Mouse (Mus musculus): ENCODE results near the gene Poc1a. TPM values are rescaled to one million over a fixed set of nuclear protein-coding genes. Genes with fewer than 3 reads are reported as not detected.

Poc1a gene
- 36.5 and 42.3 TPM in 2 replicates for polyA plus RNA-seq (2016; fragmentation: Nextera tagmentation; extraction: Ambion mirVana)

GRCm38 (mm10) chr9:106280808-106281544 is at the start of gene Poc1a:
Gene Poc1a (plus strand): TSS chr9:106281061.
- peaks cover 11% of the 10 kb centered on the region for H3K4me1 ChIP-seq
- peak; percentile 97 for DNase-seq (ENCODE audit: low spot score)
- H3K4me3 ChIP-seq, result peak within 1 kb of the TSS; percentile 81
- WGBS, result under 1% methylated on average over 47 of the region's 47 CpGs
- H3K9me3 ChIP-seq, result no peaks in the 10 kb centered on the region
- H3K27me3 ChIP-seq (ENCODE audit: insufficient read depth, poor library complexity, severe bottlenecking), result no peaks in the 10 kb centered on the region
- peak within 1 kb of the TSS; percentile 88 for H3K27ac ChIP-seq
- H3K36me3 ChIP-seq, result peaks cover 13% of the 10 kb centered on the region

GRCm38 (mm10) chr9:106231220-106231619 is 49.6 kb upstream of the Poc1a start:
- Histone ChIP-seq H3K27ac (0 out of 2 replicates have a peak overlapping the region, but pooled peaks have one; percentile 10), H3K4me1 (peaks cover 29% of the 10 kb centered on the region), H3K27me3 (ENCODE audit: insufficient read depth, poor library complexity, severe bottlenecking) (peaks cover 10% of the 10 kb centered on the region; the same call in 1 of the 2 replicates), H3K9me3 (no peaks in the 10 kb centered on the region), H3K4me3 (no peak overlapping the region), H3K36me3 (peaks cover 41% of the 10 kb centered on the region)
- 62% methylated on average over 7 of the region's 7 CpGs for WGBS
- no peak for DNase-seq (ENCODE audit: low spot score)

GRCm38 (mm10) chr9:106231816-106232215 is 49.0 kb upstream of the Poc1a start:
- H3K9me3 ChIP-seq, result no peaks in the 10 kb centered on the region
- peaks cover 47% of the 10 kb centered on the region for H3K36me3 ChIP-seq
- no peak overlapping the region for H3K27ac ChIP-seq
- peaks cover 23% of the 10 kb centered on the region for H3K4me1 ChIP-seq
- H3K4me3 ChIP-seq, result no peak overlapping the region
- no peak for DNase-seq (ENCODE audit: low spot score)
- peaks cover 5% of the 10 kb centered on the region; the same call in 1 of the 2 replicates for H3K27me3 ChIP-seq (ENCODE audit: insufficient read depth, poor library complexity, severe bottlenecking)
- WGBS, result 74% methylated on average over 4 of the region's 4 CpGs

GRCm38 (mm10) chr9:106232956-106233355 is 47.9 kb upstream of the Poc1a start:
- DNase-seq (ENCODE audit: low spot score), result no peak
- Histone ChIP-seq H3K4me1 (peaks cover 21% of the 10 kb centered on the region), H3K36me3 (peaks cover 58% of the 10 kb centered on the region), H3K27me3 (ENCODE audit: insufficient read depth, poor library complexity, severe bottlenecking) (no peaks in the 10 kb centered on the region), H3K9me3 (no peaks in the 10 kb centered on the region), H3K4me3 (no peak overlapping the region), H3K27ac (no peak overlapping the region)
- 88% methylated on average over 3 of the region's 3 CpGs for WGBS

- Histone ChIP-seq H3K27ac (no peak overlapping the region), H3K4me1 (peaks cover 18% of the 10 kb centered on the region), H3K4me3 (no peak overlapping the region), H3K9me3 (no peaks in the 10 kb centered on the region), H3K27me3 (ENCODE audit: insufficient read depth, poor library complexity, severe bottlenecking) (no peaks in the 10 kb centered on the region), H3K36me3 (peaks cover 68% of the 10 kb centered on the region)
- 83% methylated on average over 6 of the region's 6 CpGs for WGBS
- DNase-seq (ENCODE audit: low spot score), result no peak
These were observed 46.9 kb upstream of the Poc1a start for GRCm38 (mm10) chr9:106233953-106234352.

- DNase-seq (ENCODE audit: low spot score), result no peak
- Histone ChIP-seq H3K4me1 (peaks cover 18% of the 10 kb centered on the region), H3K4me3 (no peak overlapping the region), H3K36me3 (peaks cover 80% of the 10 kb centered on the region), H3K27ac (peak overlapping the region; percentile 42; the same call in 1 of the 2 replicates), H3K27me3 (ENCODE audit: insufficient read depth, poor library complexity, severe bottlenecking) (no peaks in the 10 kb centered on the region), H3K9me3 (no peaks in the 10 kb centered on the region)
- 87% methylated on average over 23 of the region's 23 CpGs for WGBS
These were observed 45.5 kb upstream of the Poc1a start for GRCm38 (mm10) chr9:106235194-106235830.

GRCm38 (mm10) chr9:106236156-106236817 is 44.6 kb upstream of the Poc1a start:
- Histone ChIP-seq H3K4me1 (peaks cover 18% of the 10 kb centered on the region), H3K4me3 (no peak overlapping the region), H3K9me3 (no peaks in the 10 kb centered on the region), H3K27ac (no peak overlapping the region), H3K27me3 (ENCODE audit: insufficient read depth, poor library complexity, severe bottlenecking) (no peaks in the 10 kb centered on the region), H3K36me3 (peaks cover 90% of the 10 kb centered on the region)
- 89% methylated on average over 23 of the region's 23 CpGs for WGBS
- no peak for DNase-seq (ENCODE audit: low spot score)

- WGBS, result 80% methylated on average over 3 of the region's 3 CpGs
These were observed 44.0 kb upstream of the Poc1a start for GRCm38 (mm10) chr9:106236818-106237211.

GRCm38 (mm10) chr9:106237401-106237800 is 43.5 kb upstream of the Poc1a start:
- 85% methylated on average over 8 of the region's 8 CpGs for WGBS
- no peak overlapping the region for H3K27ac ChIP-seq
- peaks cover 96% of the 10 kb centered on the region for H3K36me3 ChIP-seq
- peaks cover 14% of the 10 kb centered on the region for H3K4me1 ChIP-seq
- no peaks in the 10 kb centered on the region for H3K27me3 ChIP-seq (ENCODE audit: insufficient read depth, poor library complexity, severe bottlenecking)
- no peaks in the 10 kb centered on the region for H3K9me3 ChIP-seq
- no peak overlapping the region for H3K4me3 ChIP-seq
- DNase-seq (ENCODE audit: low spot score), result no peak

More at GRCm38 (mm10) chr9:106236818-106237211, 44.0 kb upstream of the Poc1a start:
- no peak overlapping the region for H3K4me3 ChIP-seq
- peaks cover 16% of the 10 kb centered on the region for H3K4me1 ChIP-seq
- no peak for DNase-seq (ENCODE audit: low spot score)
- no peaks in the 10 kb centered on the region for H3K9me3 ChIP-seq
- H3K36me3 ChIP-seq, result peaks cover 95% of the 10 kb centered on the region
- H3K27me3 ChIP-seq (ENCODE audit: insufficient read depth, poor library complexity, severe bottlenecking), result no peaks in the 10 kb centered on the region
- H3K27ac ChIP-seq, result no peak overlapping the region

GRCm38 (mm10) chr9:106237878-106238277 is 43.0 kb upstream of the Poc1a start:
- Histone ChIP-seq H3K4me3 (no peak overlapping the region), H3K4me1 (peaks cover 18% of the 10 kb centered on the region), H3K27ac (no peak overlapping the region), H3K27me3 (ENCODE audit: insufficient read depth, poor library complexity, severe bottlenecking) (no peaks in the 10 kb centered on the region), H3K9me3 (no peaks in the 10 kb centered on the region), H3K36me3 (peaks cover 97% of the 10 kb centered on the region)
- 95% methylated on average over 10 of the region's 10 CpGs for WGBS
- DNase-seq (ENCODE audit: low spot score), result no peak

- H3K27ac ChIP-seq, result no peak overlapping the region
- peaks cover 70% of the 10 kb centered on the region for H3K36me3 ChIP-seq
- WGBS, result 87% methylated on average over 10 of the region's 10 CpGs
- no peak for DNase-seq (ENCODE audit: low spot score)
- H3K9me3 ChIP-seq, result no peaks in the 10 kb centered on the region
- H3K27me3 ChIP-seq (ENCODE audit: insufficient read depth, poor library complexity, severe bottlenecking), result no peaks in the 10 kb centered on the region
- peaks cover 17% of the 10 kb centered on the region for H3K4me1 ChIP-seq
- H3K4me3 ChIP-seq, result no peak overlapping the region
These were observed 39.2 kb upstream of the Poc1a start for GRCm38 (mm10) chr9:106241541-106242164.

- Histone ChIP-seq H3K9me3 (no peaks in the 10 kb centered on the region), H3K27ac (peak overlapping the region; percentile 67), H3K4me3 (no peak overlapping the region), H3K36me3 (peaks cover 57% of the 10 kb centered on the region), H3K4me1 (peaks cover 28% of the 10 kb centered on the region), H3K27me3 (ENCODE audit: insufficient read depth, poor library complexity, severe bottlenecking) (no peaks in the 10 kb centered on the region)
- DNase-seq (ENCODE audit: low spot score), result no peak
- WGBS, result 58% methylated on average over 19 of the region's 19 CpGs
These were observed 37.9 kb upstream of the Poc1a start for GRCm38 (mm10) chr9:106242813-106243488.

All from heart, embryonic 10.5 days (tissue).